In the genomic region with DNA sequence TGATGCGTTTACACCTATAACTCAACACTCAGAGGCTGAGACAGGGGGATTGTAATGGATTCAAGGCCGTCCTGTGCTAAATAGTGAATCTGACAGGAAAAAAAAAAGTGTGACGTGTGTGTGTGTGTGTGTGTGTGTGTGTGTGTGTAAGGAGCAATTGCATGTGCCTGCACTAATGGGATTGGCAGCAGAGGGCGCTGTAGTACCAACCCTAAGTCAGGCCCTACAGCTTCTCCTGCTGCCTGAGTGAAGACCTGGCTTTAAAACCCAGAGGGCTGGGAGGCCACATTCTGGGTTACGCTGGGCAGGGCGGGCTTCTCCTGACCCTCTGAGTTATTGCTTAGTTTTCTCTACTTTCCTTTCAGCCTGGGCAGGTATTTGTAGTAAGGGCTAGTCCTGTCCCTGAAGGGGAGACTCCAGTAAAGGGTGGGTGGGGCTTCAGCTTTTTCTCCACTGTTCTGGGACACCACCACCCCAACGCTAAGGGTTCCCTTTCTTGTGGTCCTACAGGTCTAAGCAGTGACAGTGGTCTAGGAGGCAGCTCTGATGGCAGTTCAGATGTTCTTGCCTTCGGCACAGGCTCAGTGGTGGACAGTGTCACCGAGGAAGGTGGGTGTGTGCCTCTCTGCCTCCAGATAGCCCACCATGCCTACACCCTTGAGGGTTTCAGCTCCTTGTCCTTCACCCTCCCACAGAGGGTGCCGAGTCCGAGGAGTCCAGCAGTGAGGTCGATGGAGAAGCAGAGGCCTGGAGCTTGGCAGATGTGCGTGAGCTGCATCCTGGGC, we compare ENCODE assay signal across 9 mouse cellular contexts. TPM values are rescaled to one million over a fixed set of nuclear protein-coding genes. Genes with fewer than 3 reads are reported as not detected.
DNase-seq lines count a peak whose midpoint lies in the region; ATAC-seq lines count a peak whose summit lies in the region.
"Had no signal": no experiment of that assay in that cellular context is flagged by ENCODE, and none has a peak within 500 bp of the region (broad histone marks: within the 10 kb centered on the region; RNA-seq: fewer than 3 reads in every experiment).

No protein-coding gene starts in this region.

- H3K36me3 ChIP-seq in heart, embryonic 11.5 days (ENCODE audit: control insufficient read depth, insufficient read depth, low read length): peaks cover 11% of the 10 kb centered on the region; the same call in 1 of the 2 replicates

- no peak overlapping the region for H3K9ac ChIP-seq in heart, embryonic 11.5 days (ENCODE audit: low read depth, low read length)
- H3K9ac ChIP-seq: midbrain, embryonic 12.5 days had no signal

- H3K27me3 ChIP-seq in heart, embryonic 11.5 days (ENCODE audit: control insufficient read depth, insufficient read depth, low read length): no peaks in the 10 kb centered on the region
- H3K27me3 ChIP-seq: midbrain, embryonic 12.5 days had no signal

- no peaks in the 10 kb centered on the region for H3K9me3 ChIP-seq in heart, embryonic 11.5 days (replicated peaks; ENCODE audit: control insufficient read depth, low read length)
- H3K9me3 ChIP-seq: midbrain, embryonic 12.5 days had no signal

- ATAC-seq in heart, embryonic 11.5 days (replicated peaks; ENCODE audit: insufficient number of reproducible peaks, low FRiP score, low TSS enrichment): no peak

- no peaks in the 10 kb centered on the region for H3K4me1 ChIP-seq in heart, embryonic 11.5 days (ENCODE audit: control insufficient read depth, insufficient read depth, low read length)
- H3K4me1 ChIP-seq: midbrain, embryonic 12.5 days had no signal

- no peak overlapping the region for H3K4me3 ChIP-seq in heart, embryonic 11.5 days (ENCODE audit: low read depth, low read length)
- H3K4me3 ChIP-seq: midbrain, embryonic 12.5 days had no signal

- DNase-seq in heart, adult 11 months: peak; percentile 85
- DNase-seq in spleen, adult 12 weeks (ENCODE audit: low spot score): peak; percentile 1
- no peak for DNase-seq in spleen, adult 18-20 months
- DNase-seq in cerebellum, adult 8-10 months: peak; percentile 6
- peak; percentile 49 to 60 for DNase-seq in kidney, postnatal 4 days
- peak; percentile 42 for DNase-seq in retina, postnatal 1 day
- DNase-seq in MN1 (ENCODE audit: low spot score): no peak

- 91% methylated on average over 13 of the region's 13 CpGs for WGBS in heart, embryonic 11.5 days (ENCODE audit: insufficient replicate concordance)

- H3K4me2 ChIP-seq in heart, embryonic 11.5 days: no peak overlapping the region
- H3K4me2 ChIP-seq: midbrain, embryonic 12.5 days had no signal

- H3K27ac ChIP-seq in heart, embryonic 11.5 days (ENCODE audit: low read depth, low read length): no peak overlapping the region
- H3K27ac ChIP-seq: midbrain, embryonic 12.5 days had no signal

RNA-seq across cellular contexts. Expression of a gene that starts 12.9 kb away (rescaled TPM):
- 9.2 and 10.2 TPM in 2 replicates for polyA plus RNA-seq in heart, embryonic 11.5 days (2014; fragmentation: Nextera tagmentation; extraction: Ambion mirVana)

RNA-seq across cellular contexts. Expression of a gene that starts 12.9 kb away (rescaled TPM):
- polyA plus RNA-seq in heart, embryonic 11.5 days (2014; fragmentation: Nextera tagmentation; extraction: Ambion mirVana): 30.6 and 32.9 TPM in 2 replicates

RNA-seq across cellular contexts. Expression of a gene that starts 35.2 kb away (rescaled TPM):
- polyA plus RNA-seq in heart, embryonic 11.5 days (2014; fragmentation: Nextera tagmentation; extraction: Ambion mirVana): 40.7 and 45.6 TPM in 2 replicates

RNA-seq across cellular contexts. Expression of a gene that starts 35.3 kb away (rescaled TPM):
- polyA plus RNA-seq in heart, embryonic 11.5 days (2014; fragmentation: Nextera tagmentation; extraction: Ambion mirVana): 12.2 and 12.8 TPM in 2 replicates

RNA-seq across cellular contexts. Expression of a gene that starts 39.1 kb away (rescaled TPM):
- polyA plus RNA-seq in heart, embryonic 11.5 days (2014; fragmentation: Nextera tagmentation; extraction: Ambion mirVana): 89.5 and 91.6 TPM in 2 replicates

Comparison
In these comparisons a context has a peak if more than half of its experiments do, and no peak if none do; other contexts are left out.
1. DNase-seq: peak in heart, adult 11 months (single experiment), spleen, adult 12 weeks (single experiment), cerebellum, adult 8-10 months (single experiment), kidney, postnatal 4 days (2 of 2) and retina, postnatal 1 day (single experiment); none in spleen, adult 18-20 months (0 of 2) and MN1 (single experiment).